Mouse (Mus musculus) retina, embryonic 14.5 days (tissue): ENCODE data around the gene Lrrfip1.

Experiments used
- DNase-seq: peaks from one replicate; pipeline ENCODE4 v3.0.0-alpha.2; 2015; ENCODE audit warnings: low spot score

The Lrrfip1 gene

GRCm38 (mm10) chr1:91151509-91151908 is 153.0 kb downstream of the Lrrfip1 start:
- no peak for DNase-seq

GRCm38 (mm10) chr1:91166798-91167197 is 168.3 kb downstream of the Lrrfip1 start:
- no peak for DNase-seq

GRCm38 (mm10) chr1:91169157-91169556 is 170.6 kb downstream of the Lrrfip1 start:
- no peak for DNase-seq

DNA sequence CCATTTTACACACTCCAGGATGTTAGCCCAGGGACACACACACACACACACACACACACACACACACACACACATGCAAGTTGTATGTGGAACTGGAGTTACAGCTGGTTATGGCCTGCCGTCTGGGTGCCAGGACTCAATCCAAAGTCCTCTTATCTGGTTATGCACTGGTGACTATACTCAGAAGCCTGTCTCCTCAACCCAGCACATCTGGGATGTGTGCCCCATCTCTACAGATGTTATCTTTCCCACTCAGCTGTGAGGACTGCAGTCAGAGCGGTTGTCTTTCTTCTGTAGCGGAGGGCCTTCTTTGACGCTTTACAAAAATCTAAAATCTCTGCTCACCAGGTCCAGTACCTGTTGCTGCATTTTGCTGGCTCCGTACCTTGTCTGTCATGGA is 176.3 kb downstream of the Lrrfip1 start:
- DNase-seq, result no peak

GRCm38 (mm10) chr1:91176026-91176425 is 177.5 kb downstream of the Lrrfip1 start:
- no peak for DNase-seq

- DNase-seq, result no peak
These were observed 178.3 kb downstream of the Lrrfip1 start for GRCm38 (mm10) chr1:91176871-91177270.
